Mouse (Mus musculus): Measurements from ENCODE around the gene Psmb3.

- no peak for TF ChIP-seq POLR2A (IDR thresholded peaks at IDR 0.05; ENCODE audit: control insufficient read depth in 1 of 2, insufficient read depth in 1 of 2, low read depth in 1 of 2, low read length in 2 of 2, poor library complexity in 1 of 2)
- no peak for TF ChIP-seq ETS1 (IDR thresholded peaks at IDR 0.05; ENCODE audit: low read depth, low read length)
- TF ChIP-seq EP300 (IDR thresholded peaks at IDR 0.05; ENCODE audit: low read depth in 1 of 2, low read length in 2 of 2), result no peak
- no peak for TF ChIP-seq GATA1 (IDR thresholded peaks at IDR 0.05; ENCODE audit: low read depth, low read length)
- TF ChIP-seq CTCF (IDR thresholded peaks at IDR 0.05 in 2 of 3, conservative IDR thresholded peaks at IDR 0.05 in 1 of 3; ENCODE audit: control insufficient read depth in 1 of 3, insufficient read depth in 1 of 3, low read depth in 2 of 3, low read length in 3 of 3, poor library complexity in 1 of 3, severe bottlenecking in 1 of 3), result no peak
- TF ChIP-seq USF2 (IDR thresholded peaks at IDR 0.05; ENCODE audit: borderline replicate concordance in 1 of 2, insufficient read depth in 1 of 2, low read depth in 1 of 2, low read length in 2 of 2), result no peak
- no peak for TF ChIP-seq TCF12 (IDR thresholded peaks at IDR 0.05; ENCODE audit: low read depth, low read length)
- no peak for TF ChIP-seq MAX (IDR thresholded peaks at IDR 0.05; ENCODE audit: low read length)
- TF ChIP-seq TAL1 (IDR thresholded peaks at IDR 0.05; ENCODE audit: low read length), result no peak
- no peak for TF ChIP-seq SMC3 (IDR thresholded peaks at IDR 0.05; ENCODE audit: low read depth, low read length)
These were observed 33.4 kb downstream of the Psmb3 start for GRCm38 (mm10) chr11:97736645-97737044.

All from MEL (cell line).